Mouse (Mus musculus): Measurements from ENCODE around the gene Rrp36.

The Rrp36 gene

GRCm38 (mm10) chr17:46645561-46646321 lies 28.4 kb downstream of the Rrp36 start, which contains the start of the genes Klc4 and Mrpl2:
Gene Klc4 (minus strand): TSS chr17:46646022.
Gene Mrpl2 (plus strand): TSS chr17:46646229.
- DNase-seq, result peak; percentile 99

GRCm38 (mm10) chr17:46644916-46645475 lies 29.2 kb downstream of the Rrp36 start:
- peak; percentile 87 for DNase-seq

GRCm38 (mm10) chr17:46644152-46644805 lies 29.9 kb downstream of the Rrp36 start:
- DNase-seq, result no peak

GRCm38 (mm10) chr17:46642060-46642459 lies 32.1 kb downstream of the Rrp36 start:
- DNase-seq, result no peak

GRCm38 (mm10) chr17:46639929-46640328 lies 34.2 kb downstream of the Rrp36 start:
- no peak for DNase-seq

- DNase-seq, result peak; percentile 80
Observed at GRCm38 (mm10) chr17:46636831-46637523, 37.2 kb downstream of the Rrp36 start.

- DNase-seq, result peak; percentile 90
Observed at GRCm38 (mm10) chr17:46629685-46630441, 44.3 kb downstream of the Rrp36 start.

- DNase-seq, result peak; percentile 96
Observed at GRCm38 (mm10) chr17:46628791-46629684, 45.1 kb downstream of the Rrp36 start, which contains the start of gene Ptk7. Gene Ptk7 (minus strand): TSS chr17:46629504.

GRCm38 (mm10) chr17:46628471-46628790 lies 45.7 kb downstream of the Rrp36 start:
- DNase-seq, result no peak

- DNase-seq, result no peak
Observed at GRCm38 (mm10) chr17:46627409-46627808, 46.7 kb downstream of the Rrp36 start.

- no peak for DNase-seq
Observed at GRCm38 (mm10) chr17:46624598-46624997, 49.6 kb downstream of the Rrp36 start.

- DNase-seq, result peak; percentile 52
Observed at GRCm38 (mm10) chr17:46623819-46624557, 50.2 kb downstream of the Rrp36 start.

GRCm38 (mm10) chr17:46622269-46622668 lies 51.9 kb downstream of the Rrp36 start:
- DNase-seq, result no peak

GRCm38 (mm10) chr17:46621324-46621723 lies 52.8 kb downstream of the Rrp36 start:
- DNase-seq, result peak; percentile 78

- DNase-seq, result no peak
Observed at GRCm38 (mm10) chr17:46619683-46620357, 54.3 kb downstream of the Rrp36 start.

- no peak for DNase-seq
Observed at GRCm38 (mm10) chr17:46618769-46619682, 55.1 kb downstream of the Rrp36 start.

GRCm38 (mm10) chr17:46618394-46618768 lies 55.8 kb downstream of the Rrp36 start:
- peak; percentile 32 for DNase-seq

GRCm38 (mm10) chr17:46617799-46618198 lies 56.4 kb downstream of the Rrp36 start:
- DNase-seq, result no peak

All from kidney, postnatal 10 days (tissue).